Mouse (Mus musculus): ENCODE data around the gene Gspt1. TPM values are rescaled to one million over a fixed set of nuclear protein-coding genes. Genes with fewer than 3 reads are reported as not detected.
"Not testable (repeated sequence)": the region's sequence is repeated elsewhere in the genome, so short reads cannot be mapped to it uniquely, and the experiment has no call there.

The Gspt1 gene
- total RNA-seq (2021): 10 to 100 TPM; 59.2 to 65.3 TPM
- long read RNA-seq, experiment 1, transcript Gspt1-205 (15 exons, 3,716 nt): minor isoform, 14 of 36 reads
- long read RNA-seq, experiment 1, transcript Gspt1-201 (15 exons, 2,898 nt): major isoform, 17 of 36 reads
- long read RNA-seq, experiment 1, partial matches to known transcripts: 2 of 36 reads
- long read RNA-seq, experiment 1, other reads (novel, unspliced or antisense): 3 of 36 reads
- long read RNA-seq, experiment 2, transcript Gspt1-205 (15 exons, 3,716 nt): major isoform, 8 of 18 reads
- long read RNA-seq, experiment 2, transcript Gspt1-201 (15 exons, 2,898 nt): major isoform, 8 of 18 reads
- long read RNA-seq, experiment 2, partial matches to known transcripts: 1 of 18 reads
- long read RNA-seq, experiment 2, other reads (novel, unspliced or antisense): 1 of 18 reads

GRCm38 (mm10) chr16:11253898-11254722 lies at the start of gene Gspt1:
Gene Gspt1, minus strand, starts transcription at chr16:11254325.
- DNase-seq: peak; percentile 98 to 100

- no peak for DNase-seq
These were observed 49.6 kb upstream of the Gspt1 start for GRCm38 (mm10) chr16:11303741-11304140.

GRCm38 (mm10) chr16:11297700-11298099 lies 43.6 kb upstream of the Gspt1 start:
- peak in 1 of 2 experiments; percentile 23 for DNase-seq

GRCm38 (mm10) chr16:11295583-11295982 lies 41.5 kb upstream of the Gspt1 start:
- not testable (repeated sequence) for DNase-seq

GRCm38 (mm10) chr16:11288873-11289272 lies 34.7 kb upstream of the Gspt1 start:
- DNase-seq: not testable (repeated sequence)

GRCm38 (mm10) chr16:11285949-11286348 lies 31.8 kb upstream of the Gspt1 start:
- no peak for DNase-seq

- no peak for DNase-seq
These were observed 30.8 kb upstream of the Gspt1 start for GRCm38 (mm10) chr16:11284881-11285280.

- DNase-seq: peak; percentile 7 to 57
These were observed 28.6 kb upstream of the Gspt1 start for GRCm38 (mm10) chr16:11282655-11283232.

- DNase-seq: no peak
These were observed 24.7 kb upstream of the Gspt1 start for GRCm38 (mm10) chr16:11278778-11279177.

GRCm38 (mm10) chr16:11276888-11277287 lies 22.8 kb upstream of the Gspt1 start:
- DNase-seq: no peak

GRCm38 (mm10) chr16:11271073-11271472 lies 16.9 kb upstream of the Gspt1 start:
- DNase-seq: no peak

- DNase-seq: no peak
These were observed 16.5 kb upstream of the Gspt1 start for GRCm38 (mm10) chr16:11270642-11271041.

- peak in 1 of 2 experiments; percentile 8 for DNase-seq
These were observed 15.7 kb upstream of the Gspt1 start for GRCm38 (mm10) chr16:11269808-11270207.

- no peak for DNase-seq
These were observed 12.4 kb upstream of the Gspt1 start for GRCm38 (mm10) chr16:11266556-11266955.

GRCm38 (mm10) chr16:11263266-11263665 lies 9.1 kb upstream of the Gspt1 start:
- no peak for DNase-seq

- DNase-seq: no peak
These were observed 619 bp upstream of the Gspt1 start for GRCm38 (mm10) chr16:11254723-11255164.

GRCm38 (mm10) chr16:11253065-11253831 lies 877 bp downstream of the Gspt1 start:
- peak; percentile 51 to 66 for DNase-seq

GRCm38 (mm10) chr16:11247791-11248190 lies 6.3 kb downstream of the Gspt1 start:
- DNase-seq: peak in 1 of 2 experiments; percentile 6

- DNase-seq: no peak
These were observed 8.4 kb downstream of the Gspt1 start for GRCm38 (mm10) chr16:11245767-11246166.

- no peak for DNase-seq
These were observed 11.7 kb downstream of the Gspt1 start for GRCm38 (mm10) chr16:11242401-11242800.

- no peak for DNase-seq
These were observed 36.3 kb downstream of the Gspt1 start for GRCm38 (mm10) chr16:11217801-11218200.

Measured in heart, adult 18-20 months (tissue).